Mouse (Mus musculus): ENCODE results near the gene Ptgdr.
"Not testable (repeated sequence)": the region's sequence is repeated elsewhere in the genome, so short reads cannot be mapped to it uniquely, and the experiment has no call there.

Gene Ptgdr

GRCm38 (mm10) chr14:44813152-44813551 is 46.0 kb downstream of the Ptgdr start:
- not testable (repeated sequence) for DNase-seq (ENCODE audit: low read depth, low spot score)

Measured in CD4-positive helper T cell, adult 2 months (primary cell).